Mouse (Mus musculus) spleen, adult 12 weeks (tissue): Measurements from ENCODE around the gene Zc3h4.

Experiments used
- DNase-seq: peaks from one replicate; pipeline ENCODE4 v3.0.0; 2022; ENCODE audit warnings: low spot score

Gene Zc3h4

DNA sequence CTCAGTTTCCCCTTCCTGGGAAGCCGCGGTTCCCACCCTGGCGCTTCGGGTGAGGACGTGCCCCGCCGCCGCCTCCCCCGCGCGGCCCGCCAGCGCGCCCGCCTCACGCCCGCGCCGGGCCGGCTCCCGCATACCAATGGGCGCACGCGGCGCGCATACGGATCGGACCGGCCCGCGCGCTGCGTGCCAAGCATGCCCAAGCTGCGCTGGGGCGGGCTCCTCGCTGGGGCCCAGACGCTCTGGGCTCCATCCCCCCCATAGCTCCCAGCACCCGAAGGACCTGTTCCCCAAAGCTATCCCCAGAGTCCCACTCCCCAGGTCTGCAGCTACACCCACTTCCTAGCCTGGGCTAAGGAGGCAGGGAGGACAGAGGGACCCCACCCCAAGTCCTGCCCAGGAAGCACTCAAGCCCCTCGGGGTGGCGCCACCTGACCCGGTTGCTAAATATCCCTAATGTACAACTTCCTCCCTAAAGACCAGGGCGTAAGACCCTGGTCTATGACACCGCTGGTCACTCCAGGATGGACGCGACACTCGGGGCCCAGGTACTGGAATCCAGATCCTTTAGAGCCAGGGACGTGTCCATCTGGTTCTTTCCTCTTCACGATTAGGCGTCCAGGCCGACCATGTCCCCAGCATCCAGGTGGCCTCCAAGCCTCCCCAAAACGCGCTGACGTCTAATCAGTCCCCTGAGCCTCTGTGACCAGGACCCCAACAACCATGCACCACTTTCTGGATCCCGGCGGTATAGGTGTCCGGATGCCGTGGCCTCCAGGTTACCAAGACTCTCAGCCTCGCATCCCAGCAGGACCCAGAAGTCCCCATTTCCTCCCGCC is 75.3 kb downstream of the Zc3h4 start:
- DNase-seq: no peak

DNA sequence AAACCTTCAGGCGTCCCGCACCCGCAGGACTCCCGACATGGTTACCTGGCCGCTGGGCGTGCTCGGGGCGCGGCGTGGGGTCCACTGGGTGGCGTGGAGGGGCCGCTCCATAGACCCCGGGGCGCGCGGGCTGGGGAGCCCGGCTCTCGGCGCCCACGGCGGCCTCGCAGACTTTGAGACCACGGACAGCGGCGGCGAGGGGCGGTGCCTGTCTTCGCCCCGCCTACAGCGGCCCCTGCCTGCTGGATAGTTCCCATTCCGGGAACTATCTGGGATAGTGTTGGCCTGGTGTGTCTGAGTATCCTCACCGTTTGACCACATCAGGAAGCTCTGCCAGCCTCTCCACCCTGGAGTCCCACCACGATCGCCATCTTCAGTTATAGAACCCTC is 75.9 kb downstream of the Zc3h4 start:
- no peak for DNase-seq

DNA sequence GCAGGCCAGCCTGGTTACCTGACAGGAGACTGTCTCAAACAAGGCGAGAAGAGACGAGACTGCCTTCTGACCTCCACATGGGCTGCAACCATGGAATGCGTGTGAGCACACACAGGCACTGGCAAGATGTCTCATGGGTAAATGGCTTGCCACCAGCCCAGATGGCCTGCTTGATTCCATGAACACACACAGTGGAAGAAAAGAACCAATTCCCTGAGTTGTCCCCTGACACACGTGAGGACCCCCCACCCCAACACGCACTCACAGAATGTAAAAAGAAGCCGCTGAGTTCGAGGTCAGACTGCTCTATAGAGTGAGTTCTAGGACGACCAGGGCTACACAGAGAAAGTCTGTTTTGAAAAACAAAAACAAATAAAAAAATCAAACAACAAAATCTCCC is 76.9 kb downstream of the Zc3h4 start, which contains the start of gene Npas1:
Npas1 (minus strand) TSS at position 101 of the 400 bp plus-strand sequence.
- DNase-seq: no peak
